In genomic region chr5:131009510-131009909, GRCm38 (mm10) we compare ENCODE assay signal across 8 mouse cellular contexts.
DNase-seq lines count a peak whose midpoint lies in the region; ATAC-seq and TF ChIP-seq lines count a peak whose summit lies in the region.

No protein-coding gene starts in this region.

- no peak overlapping the region for H3K4me3 ChIP-seq in liver, postnatal 0 days (ENCODE audit: low read depth, low read length)

- no peak overlapping the region for H3K9ac ChIP-seq in liver, postnatal 0 days (replicated peaks)

- TF ChIP-seq CTCF in liver, postnatal 0 days (IDR thresholded peaks at IDR 0.05; ENCODE audit: low read depth) = peak; percentile 48

- H3K4me2 ChIP-seq in liver, postnatal 0 days (ENCODE audit: low read depth, low read length) = no peak overlapping the region

- WGBS in liver, postnatal 0 days (ENCODE audit: insufficient replicate concordance) = 52% methylated on average over 6 of the region's 6 CpGs

- intact Hi-C loops in left cerebral cortex, postnatal 4 days (cut with DNase I) = loop anchor here (10.0 kb wide), 1 partner anchor 145 kb away; no protein-coding TSS in a partner anchor

- H3K36me3 ChIP-seq in liver, postnatal 0 days (replicated peaks; ENCODE audit: insufficient read depth, low read length) = no peaks in the 10 kb centered on the region

- TF ChIP-seq EP300 in liver, postnatal 0 days (IDR thresholded peaks at IDR 0.05; ENCODE audit: low read depth) = no peak

- H3K4me1 ChIP-seq in liver, postnatal 0 days (ENCODE audit: insufficient read depth) = no peaks in the 10 kb centered on the region

- no peaks in the 10 kb centered on the region for H3K9me3 ChIP-seq in liver, postnatal 0 days (ENCODE audit: low read length)

- DNase-seq in cerebellum, postnatal 14 days = peak; percentile 55 to 69
- no peak for DNase-seq in cerebellum, adult 11-12 months
- DNase-seq in left cerebral cortex, postnatal 4 days = peak; percentile 36
- DNase-seq in left cerebral cortex, adult 11 months (ENCODE audit: low spot score) = no peak
- DNase-seq in adrenal gland, postnatal 25 days = peak; percentile 45
- peak; percentile 18 for DNase-seq in liver, postnatal 0 days
- DNase-seq in T-cell, adult 2 months (ENCODE audit: low spot score) = no peak

- H3K27ac ChIP-seq in liver, postnatal 0 days (ENCODE audit: low read depth) = no peak overlapping the region

- no peaks in the 10 kb centered on the region for H3K27me3 ChIP-seq in liver, postnatal 0 days (ENCODE audit: insufficient read depth, low read length)

- ATAC-seq in liver, postnatal 0 days = no peak
- ATAC-seq in monocyte, adult 5-6 weeks (replicated peaks; ENCODE audit: insufficient number of reproducible peaks, low FRiP score, low TSS enrichment, poor library complexity, severe bottlenecking) = no peak

Comparison
In these comparisons a context has a peak if more than half of its experiments do, and no peak if none do; other contexts are left out.
1. DNase-seq: peak in cerebellum, postnatal 14 days (2 of 2), left cerebral cortex, postnatal 4 days (single experiment), adrenal gland, postnatal 25 days (single experiment) and liver, postnatal 0 days (single experiment); none in cerebellum, adult 11-12 months (single experiment), left cerebral cortex, adult 11 months (single experiment) and T-cell, adult 2 months (single experiment).